In genomic region chr11:12836387-12836786, GRCm38 (mm10) we compare ENCODE assay signal across 19 mouse cellular contexts.
"Had no signal": no experiment of that assay in that cellular context is flagged by ENCODE, and none has a peak within 500 bp of the region (broad histone marks: within the 10 kb centered on the region; RNA-seq: fewer than 3 reads in every experiment).

No protein-coding gene starts in this region.

- H3K27ac ChIP-seq: midbrain, embryonic 10.5 days; midbrain, embryonic 12.5 days; neural tube, embryonic 13.5 days; neural tube, embryonic 15.5 days had no signal

- ATAC-seq: midbrain, embryonic 16.5 days had no signal

- H3K4me3 ChIP-seq: midbrain, embryonic 10.5 days; midbrain, embryonic 12.5 days; myocyte; neural tube, embryonic 13.5 days; neural tube, embryonic 15.5 days had no signal

- DNase-seq: lung, adult 18-20 months; lung, embryonic 14.5 days; lung, postnatal 10 days; lung, postnatal 4 days; midbrain, embryonic 14.5 days; retina, postnatal 1 day; right cerebral cortex, adult 18-20 months; right cerebral cortex, postnatal 25 days; right cerebral cortex, postnatal 4 days; spleen, adult 18-20 months; thymus, adult 2 months; thymus, postnatal 14 days; thymus, postnatal 36 days had no signal
